Mouse (Mus musculus): ENCODE measurements around the gene Togaram2.
"Not testable (repeated sequence)": the region's sequence is repeated elsewhere in the genome, so short reads cannot be mapped to it uniquely, and the experiment has no call there.

The Togaram2 gene

DNA sequence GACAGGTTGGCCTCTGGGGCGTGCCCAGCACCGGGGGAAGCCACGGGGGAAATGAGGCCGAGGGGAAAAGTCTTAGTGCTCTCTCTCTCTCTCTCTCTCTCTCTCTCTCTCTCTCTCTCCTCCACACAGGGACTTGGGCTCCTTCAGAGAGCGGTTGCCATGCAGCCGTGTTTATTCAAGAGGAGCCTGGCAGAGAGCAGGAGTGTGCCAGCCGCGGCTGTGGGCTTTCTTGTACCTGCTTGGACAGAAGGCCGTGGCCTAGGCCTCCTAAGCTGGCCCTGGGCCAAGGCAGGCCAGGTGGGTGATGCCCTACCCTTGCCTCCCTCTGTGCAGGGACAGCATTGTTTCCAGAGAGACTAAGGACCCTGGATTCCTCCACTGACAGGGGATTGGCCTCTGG, at the start of gene Togaram2:
Togaram2 (plus strand) TSS at position 170 of the 400 bp plus-strand sequence.
- no peak for DNase-seq (ENCODE audit: low read depth, low spot score)

DNA sequence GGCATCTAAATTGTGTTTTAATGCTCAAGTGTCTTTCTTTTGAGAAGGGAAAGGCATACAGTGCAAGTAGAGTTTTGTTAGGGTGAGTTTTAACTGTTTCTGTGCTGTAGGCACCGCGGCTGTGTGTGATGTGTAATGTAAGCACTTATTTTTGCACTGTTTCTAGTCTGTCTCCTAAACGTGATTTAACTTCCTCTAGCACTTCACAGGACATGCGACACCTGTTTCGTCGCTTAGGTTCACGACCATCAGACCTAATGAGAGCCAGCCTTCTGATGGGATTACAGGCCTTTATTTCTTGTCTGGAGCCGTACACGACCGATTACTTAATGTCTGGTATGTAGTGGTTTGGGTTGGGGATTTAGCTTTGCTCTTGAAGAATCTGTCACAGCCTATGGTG, 41.3 kb upstream of the Togaram2 start:
- DNase-seq (ENCODE audit: low read depth, low spot score): no peak

DNA sequence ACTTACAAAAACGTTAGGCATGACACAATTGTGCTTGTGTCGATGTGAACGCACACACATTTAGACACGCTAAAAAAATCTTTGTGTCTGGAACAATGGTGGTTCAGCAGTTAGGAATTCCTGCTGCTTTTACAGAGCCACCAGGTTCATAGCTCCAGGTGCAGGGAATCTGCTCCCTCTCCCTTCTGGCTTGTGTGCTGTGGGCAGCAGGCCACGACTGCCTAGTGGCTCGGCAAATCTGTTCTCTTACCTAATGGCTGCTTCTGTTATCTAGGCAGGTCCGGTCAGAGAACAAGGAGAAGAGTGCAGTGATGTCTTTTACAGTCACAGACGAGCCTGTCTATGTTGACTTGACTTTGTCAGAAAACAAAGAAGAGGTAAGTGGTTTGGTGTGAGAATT, 39.7 kb upstream of the Togaram2 start:
- no peak for DNase-seq (ENCODE audit: low read depth, low spot score)

DNA sequence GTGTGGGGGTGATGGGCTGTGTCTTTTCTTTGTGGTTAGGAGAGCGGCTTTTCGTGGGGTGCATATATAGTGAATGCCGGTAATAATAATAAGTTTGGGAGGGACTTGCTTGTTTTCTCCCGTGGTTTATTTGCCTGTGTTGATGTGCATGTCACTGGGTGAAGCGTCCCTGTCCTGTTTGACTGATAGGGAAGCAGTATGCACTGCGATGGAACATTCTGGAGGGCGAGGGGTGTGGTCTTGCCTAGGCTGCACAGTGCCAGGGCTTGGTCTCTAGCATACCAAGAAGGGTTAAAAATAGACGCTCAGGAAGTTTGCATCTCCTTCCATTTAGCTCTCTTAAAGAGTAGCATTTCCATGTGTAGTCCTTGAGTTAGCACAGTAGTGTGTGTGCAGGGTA, 36.3 kb upstream of the Togaram2 start:
- DNase-seq (ENCODE audit: low read depth, low spot score): no peak

DNA sequence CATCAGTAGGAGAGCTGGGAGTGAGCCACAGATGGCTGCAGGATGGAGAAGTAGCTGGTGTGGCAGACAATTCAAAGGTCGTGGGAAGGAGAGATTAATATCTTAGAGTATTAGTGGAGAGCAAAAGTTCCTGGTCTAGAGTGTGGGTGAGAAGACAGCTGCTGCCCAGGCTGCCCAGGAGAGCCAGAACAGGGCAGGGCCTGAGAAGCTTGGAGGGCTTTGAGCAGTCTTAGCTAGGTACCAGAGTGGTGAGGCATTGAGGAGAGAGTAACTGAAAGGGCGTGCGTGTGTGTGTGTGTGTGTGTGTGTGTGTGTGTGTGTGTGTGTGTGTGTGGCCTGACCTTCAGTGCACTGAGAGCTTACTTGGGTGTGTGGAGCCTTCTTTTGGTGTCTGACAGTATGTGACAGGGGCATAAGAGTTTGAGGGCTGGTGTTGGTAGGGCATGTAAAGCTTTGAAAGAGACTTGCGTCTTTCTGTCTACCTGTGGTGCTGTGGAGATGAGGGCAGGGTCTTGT, 35.3 kb upstream of the Togaram2 start:
- DNase-seq (ENCODE audit: low read depth, low spot score): no peak

DNA sequence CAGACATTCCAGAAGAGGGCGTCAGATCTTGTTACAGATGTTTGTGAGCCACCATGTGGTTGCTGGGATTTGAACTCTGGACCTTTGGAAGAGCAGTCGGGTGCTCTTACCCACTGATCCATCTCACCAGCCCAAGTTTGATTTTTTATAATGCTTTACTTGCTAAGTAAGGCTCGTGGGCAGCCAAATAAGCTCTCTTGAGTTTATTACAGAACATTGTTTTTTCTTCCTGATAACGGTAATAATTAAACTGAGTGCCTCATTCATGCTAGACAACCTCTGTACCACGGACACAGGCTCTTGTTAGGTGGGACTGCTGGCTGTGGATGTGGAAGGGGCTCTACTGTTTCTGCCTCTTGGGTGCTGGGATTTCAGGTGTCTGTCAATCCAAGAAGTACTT, 34.0 kb upstream of the Togaram2 start:
- DNase-seq (ENCODE audit: low read depth, low spot score): not testable (repeated sequence)

DNA sequence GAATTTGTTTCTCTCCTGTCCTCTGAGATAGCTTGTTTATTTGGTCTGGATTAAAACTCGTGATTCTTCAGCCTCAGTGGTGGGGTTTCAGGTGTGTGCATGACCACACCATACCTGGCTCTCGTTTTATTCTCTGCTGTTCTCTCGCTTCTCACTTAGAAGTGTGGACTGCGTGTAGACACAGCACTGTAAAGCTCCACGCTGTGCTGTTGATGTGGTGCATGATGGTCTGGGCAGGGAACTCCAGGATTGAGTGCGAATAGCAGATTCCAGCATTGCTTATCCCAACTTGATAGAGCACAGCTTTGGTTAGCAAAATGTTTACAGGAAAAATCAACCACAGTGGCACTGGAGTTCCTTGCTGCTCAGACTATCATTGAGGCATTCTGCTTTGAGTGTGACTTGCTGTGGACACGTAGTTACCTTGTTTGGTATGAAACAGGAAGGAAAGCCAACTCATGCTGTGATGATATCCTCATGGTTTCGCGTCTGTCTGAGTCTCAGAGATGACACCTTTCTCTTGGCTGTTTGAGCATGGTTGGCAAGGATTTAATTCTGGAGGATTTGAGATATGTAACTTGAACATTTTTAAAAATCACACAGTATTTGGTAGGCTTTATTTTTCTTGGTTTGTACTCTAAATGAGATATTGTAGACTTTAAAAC, 32.5 kb upstream of the Togaram2 start:
- no peak for DNase-seq (ENCODE audit: low read depth, low spot score)

DNA sequence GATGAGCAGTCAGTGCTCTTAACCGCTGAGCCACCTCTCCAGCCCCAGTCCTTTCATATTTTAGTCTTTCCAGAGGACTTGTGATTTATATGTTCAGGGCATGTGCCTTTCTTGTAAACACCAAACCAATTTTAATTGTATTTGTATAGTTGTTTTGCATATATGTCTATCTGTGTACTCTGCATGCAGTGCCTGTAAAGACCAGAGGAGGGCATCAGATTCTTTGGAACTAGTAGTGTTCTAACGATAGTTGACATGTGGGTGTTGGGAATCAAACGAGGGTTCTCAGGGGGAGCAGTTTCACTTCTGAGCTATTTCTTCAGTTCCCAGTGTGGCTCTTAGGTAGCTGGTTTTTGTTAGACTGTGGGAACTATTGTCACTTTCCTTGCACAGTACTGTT, 30.9 kb upstream of the Togaram2 start:
- DNase-seq (ENCODE audit: low read depth, low spot score): no peak

DNA sequence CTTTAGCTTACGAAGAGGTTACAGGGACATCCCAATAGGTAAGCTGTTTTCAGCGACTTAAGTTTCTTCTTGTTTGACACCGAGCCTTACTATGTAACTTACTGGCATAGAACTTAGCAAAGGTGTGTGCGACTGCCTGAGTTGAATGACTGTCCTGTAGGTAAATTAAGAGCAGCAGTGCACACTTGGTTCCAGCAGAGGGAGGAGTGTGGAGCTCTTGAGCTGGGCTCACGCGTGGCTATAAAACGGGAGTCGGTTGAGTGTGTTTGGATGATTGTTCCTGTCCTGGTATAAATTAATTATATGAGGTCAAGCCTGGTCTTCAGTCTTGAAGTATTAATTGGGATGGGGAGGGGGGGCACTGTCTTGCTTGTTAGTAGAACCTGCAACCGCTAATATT, 23.1 kb upstream of the Togaram2 start:
- DNase-seq (ENCODE audit: low read depth, low spot score): no peak

DNA sequence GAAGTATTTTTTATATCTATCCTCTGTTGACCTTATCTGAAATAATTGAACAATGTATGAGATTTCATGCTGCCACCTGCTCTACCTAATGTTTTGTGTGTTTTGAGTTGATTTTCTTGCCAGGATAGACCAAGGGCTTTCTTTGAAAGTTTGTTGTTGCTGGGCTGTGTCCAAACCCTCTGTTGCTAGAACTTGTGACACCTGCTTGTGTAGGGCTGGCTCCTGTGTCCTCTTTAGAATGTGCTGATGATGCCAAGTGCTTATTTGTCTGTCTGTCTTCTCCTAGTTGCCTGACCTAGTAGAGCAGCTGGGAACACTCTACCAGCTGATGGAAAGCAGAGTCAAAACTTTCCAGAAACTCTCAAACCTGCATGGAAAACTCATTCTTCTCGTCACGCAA, 20.6 kb upstream of the Togaram2 start:
- DNase-seq (ENCODE audit: low read depth, low spot score): no peak

DNA sequence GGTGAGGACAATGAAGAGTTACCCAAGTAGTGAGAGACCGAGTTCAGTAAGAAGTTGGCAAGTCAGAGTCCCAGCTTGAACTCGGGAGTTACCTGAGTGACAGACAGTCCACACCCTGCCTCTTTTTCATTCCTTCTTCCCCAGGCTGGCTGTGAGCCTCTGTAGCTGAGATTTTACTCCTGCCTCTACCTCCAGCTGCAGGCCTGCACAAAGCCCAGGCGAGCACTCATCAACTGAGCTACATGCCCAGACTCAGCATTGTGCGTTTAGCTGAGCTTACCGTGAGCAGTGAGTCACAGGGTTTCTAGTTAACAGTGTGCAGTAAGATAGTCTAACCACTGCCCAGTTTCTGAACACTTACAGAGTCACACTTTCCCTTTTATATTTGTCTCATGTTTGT, 20.1 kb upstream of the Togaram2 start:
- no peak for DNase-seq (ENCODE audit: low read depth, low spot score)

DNA sequence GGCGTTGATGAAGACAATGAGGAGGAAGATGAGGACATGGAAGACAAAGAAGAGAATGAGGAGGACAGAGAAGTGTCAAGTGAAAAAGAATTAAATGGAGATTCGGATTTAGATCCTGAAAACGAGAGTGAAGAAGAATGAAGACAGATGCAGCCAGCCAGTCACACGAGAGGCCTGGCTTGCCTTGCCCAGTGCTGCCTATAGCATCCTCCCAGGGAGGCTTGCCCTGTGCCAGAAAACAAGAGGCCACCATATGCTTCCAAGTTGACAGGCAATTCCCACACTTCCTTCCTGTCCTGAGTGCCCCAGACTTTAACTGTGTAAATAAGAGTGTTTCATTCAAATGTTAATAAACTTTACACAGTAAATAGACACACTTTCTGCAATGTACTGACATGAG, 15.5 kb upstream of the Togaram2 start:
- DNase-seq (ENCODE audit: low read depth, low spot score): no peak

DNA sequence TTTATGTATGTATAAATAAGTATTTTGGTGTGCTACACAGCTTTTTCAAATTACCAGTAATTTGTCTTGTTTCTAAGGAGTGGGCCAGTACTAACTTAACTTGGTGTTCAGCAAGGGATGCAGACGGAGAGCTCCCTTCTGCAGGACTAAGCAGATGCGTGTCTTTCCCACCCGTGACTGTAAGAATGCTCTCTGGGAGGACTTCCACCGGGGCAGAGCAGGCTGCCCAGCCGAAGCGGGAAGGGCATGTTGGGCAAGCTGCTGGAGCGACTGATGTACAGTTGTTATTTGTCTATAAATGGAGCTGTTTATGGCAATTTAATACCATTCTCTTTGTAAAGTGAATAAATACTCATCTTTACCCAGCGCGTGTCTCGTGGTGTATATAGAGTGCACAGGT, 14.4 kb upstream of the Togaram2 start:
- no peak for DNase-seq (ENCODE audit: low read depth, low spot score)

DNA sequence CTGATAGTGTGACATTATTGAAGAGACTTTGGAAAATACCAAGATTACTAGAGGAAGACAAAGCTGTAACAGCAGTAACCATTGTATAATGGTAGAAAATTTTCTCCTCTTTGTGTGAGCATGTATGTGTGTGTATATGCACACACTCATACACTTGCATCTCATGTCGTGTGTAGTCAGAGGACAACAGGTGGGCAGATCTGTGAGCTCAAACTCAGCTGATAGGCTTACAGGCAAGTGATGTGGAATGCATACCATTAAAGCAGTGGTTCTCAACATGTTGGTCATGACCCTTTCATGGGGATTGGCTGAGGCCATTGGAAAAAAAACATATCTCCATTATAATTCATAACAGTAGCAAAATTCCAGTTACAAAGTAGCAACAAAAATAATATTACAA, 12.7 kb upstream of the Togaram2 start:
- DNase-seq (ENCODE audit: low read depth, low spot score): no peak

DNA sequence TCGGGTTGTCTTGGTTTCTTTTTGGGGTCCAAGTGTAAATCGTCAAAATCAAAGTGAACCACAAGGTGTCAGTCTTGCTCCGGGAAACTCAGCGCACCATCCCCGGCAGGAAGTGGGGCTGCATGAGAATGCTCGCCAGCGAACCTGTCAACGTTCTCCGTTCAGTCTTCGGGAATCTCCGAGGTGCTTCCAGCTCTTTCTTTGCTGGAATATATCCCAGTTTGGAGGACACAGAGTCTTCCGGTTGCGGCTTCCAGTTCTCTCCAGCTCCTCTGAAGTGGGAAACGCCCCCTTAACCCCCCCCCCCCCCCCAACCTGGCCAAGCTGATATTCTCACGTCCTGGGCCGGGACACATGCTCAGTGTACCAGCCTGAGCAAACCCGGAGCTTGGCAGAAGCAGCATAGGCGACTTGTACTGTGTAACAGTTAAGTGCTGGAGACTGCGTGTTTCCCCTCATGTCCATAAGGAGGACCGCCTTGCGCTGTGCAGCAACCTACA, 10.3 kb upstream of the Togaram2 start:
- peak; percentile 64 for DNase-seq (ENCODE audit: low read depth, low spot score)

DNA sequence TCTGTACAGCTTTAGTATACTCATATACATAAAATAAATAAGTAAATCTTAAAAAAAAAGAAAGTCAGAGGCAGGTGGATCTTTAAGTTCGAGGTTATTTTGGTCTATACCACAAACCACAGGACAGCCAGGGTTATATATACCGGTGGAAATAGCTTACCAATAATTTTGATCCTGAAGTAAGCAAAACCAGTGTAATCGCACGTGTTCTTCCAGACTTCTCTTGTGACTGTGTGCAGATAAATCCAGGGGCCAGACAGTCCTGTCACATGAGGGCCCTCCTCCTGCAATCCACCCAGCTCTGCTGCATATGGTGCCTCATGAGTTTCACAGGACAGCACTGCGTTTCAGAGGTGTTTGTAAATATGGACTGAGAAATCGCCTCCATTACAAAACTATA, 9.6 kb upstream of the Togaram2 start:
- DNase-seq (ENCODE audit: low read depth, low spot score): no peak

DNA sequence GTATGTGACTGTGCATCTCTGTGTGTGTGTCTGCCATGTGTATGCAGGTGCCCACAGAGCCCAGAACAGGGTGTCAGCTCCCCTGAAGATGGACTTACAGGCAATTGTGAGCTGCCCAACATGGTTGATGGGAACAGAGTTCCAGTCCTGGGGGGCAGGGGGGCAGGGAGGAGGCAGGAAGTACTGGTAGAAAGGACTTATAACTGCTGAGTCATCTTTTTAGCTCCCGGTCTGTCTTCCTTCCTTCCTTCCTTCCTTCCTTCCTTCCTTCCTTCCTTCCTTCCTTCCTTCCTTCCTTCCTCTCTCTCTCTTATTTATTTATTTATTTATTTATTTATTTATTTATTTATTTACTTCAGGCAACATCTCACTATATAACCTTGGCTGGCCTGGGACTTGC, 8.9 kb upstream of the Togaram2 start:
- no peak for DNase-seq (ENCODE audit: low read depth, low spot score)

DNA sequence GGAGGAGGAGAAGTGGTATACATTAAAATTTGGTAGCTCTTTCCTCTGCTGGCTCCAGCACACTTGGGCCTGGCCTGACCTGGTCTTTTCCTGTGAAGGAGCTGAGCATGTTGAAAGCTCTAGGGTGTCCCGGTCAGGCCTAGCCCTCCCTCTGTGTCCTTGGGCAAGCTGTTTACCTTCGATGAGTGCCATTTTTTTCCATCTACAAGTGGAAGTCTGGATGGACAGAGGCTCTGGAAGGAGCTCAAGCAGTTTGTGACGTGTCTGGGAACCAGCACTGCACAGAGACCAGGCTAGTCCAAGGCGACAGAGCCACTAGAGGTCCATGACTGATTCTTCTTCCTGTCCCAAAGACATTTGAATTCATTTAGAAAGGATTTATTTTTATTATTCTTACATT, 7.9 kb upstream of the Togaram2 start:
- DNase-seq (ENCODE audit: low read depth, low spot score): no peak

DNA sequence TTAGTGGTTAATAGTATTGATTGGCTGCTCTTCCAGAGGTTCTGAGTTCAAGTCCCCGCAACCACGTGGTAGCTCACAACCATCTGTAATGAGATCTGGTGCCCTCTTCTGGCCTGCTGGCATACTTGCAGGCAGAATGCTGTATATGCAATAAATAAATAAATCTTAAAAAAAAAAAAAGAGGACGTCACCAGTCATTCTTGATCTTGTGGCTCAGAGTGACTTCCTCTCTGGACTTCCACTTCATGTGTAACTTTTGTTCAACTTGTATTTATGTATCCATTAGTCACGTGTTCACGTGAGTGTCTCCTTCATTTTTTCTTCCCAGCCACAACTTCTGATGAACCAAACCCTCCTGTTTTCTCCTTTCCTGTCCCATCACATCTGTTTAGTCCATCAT, 3.5 kb upstream of the Togaram2 start:
- DNase-seq (ENCODE audit: low read depth, low spot score): no peak

DNA sequence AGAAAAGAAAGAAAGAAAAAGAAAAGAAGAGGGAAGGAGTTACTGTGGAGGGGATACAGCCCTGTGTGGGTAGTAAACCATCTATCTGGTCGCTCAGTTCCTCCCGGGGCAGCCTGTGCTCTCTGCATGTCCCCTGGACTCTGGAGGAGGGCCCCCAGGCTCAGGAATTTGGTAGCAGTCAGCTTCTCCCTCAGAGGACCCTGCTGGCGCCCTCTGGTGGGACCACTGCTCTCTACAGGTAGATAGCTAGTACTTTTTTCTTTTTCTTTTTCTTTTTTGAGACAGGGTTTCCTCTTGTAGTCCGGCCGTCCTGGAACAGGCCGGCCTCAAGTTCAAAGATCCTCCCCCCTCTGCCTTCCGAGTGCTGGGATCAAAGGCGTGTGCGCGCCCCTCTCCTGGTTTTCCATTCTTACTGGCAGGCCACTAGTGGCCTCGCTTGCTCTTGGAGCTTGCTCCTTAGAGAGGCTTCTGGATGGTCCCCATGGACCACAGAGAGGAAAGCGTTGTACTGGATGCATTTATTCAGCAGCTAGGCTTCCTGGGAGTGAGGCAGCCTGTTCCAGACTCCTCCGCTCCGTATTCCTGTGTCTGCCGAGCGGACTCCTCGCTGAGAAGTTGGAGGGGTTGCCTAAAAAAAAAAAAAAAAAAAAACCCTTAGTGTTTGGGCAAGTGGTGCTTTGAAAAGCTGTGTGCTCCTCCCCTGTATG, 1.1 kb upstream of the Togaram2 start:
- DNase-seq (ENCODE audit: low read depth, low spot score): no peak

DNA sequence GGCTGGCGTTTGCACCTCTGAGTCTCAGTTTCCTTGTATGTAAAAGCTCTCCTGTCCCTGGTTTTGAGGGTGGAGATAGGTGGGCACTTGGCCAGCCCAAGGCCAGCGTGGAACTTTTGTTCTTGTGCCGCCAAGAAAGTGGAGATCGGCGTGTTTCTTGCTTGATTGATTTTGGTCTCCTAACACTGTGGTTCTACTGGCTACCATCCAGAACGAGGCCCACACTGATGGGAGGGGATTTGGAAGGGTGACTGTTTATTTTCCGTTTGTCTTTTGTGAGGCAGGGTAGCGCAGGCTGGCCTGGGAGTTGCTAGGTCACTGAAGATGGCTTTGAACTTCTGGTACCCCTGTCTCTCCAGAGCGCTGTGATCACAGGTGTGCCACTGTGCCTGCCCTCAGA, 875 bp downstream of the Togaram2 start:
- no peak for DNase-seq (ENCODE audit: low read depth, low spot score)

DNA sequence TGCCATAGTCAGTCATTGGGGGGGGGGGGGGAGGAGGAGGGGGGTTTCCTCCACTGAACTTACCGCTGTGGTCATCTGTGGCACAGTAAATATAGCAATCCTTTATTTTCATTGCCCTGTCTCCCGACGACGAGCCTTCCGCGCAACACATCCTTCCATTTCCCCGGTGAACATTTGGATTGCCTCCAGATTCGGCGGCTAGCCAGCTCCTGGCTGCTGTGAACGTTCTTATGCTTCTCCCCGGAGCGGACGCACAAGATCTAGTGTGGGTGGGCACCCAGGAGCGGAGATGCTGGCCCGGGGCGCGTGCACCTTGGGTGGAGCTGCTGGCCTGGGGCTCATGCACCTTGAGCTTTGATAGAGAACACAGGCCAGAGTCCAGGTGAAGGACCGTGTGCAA, 1.8 kb downstream of the Togaram2 start:
- DNase-seq (ENCODE audit: low read depth, low spot score): no peak

DNA sequence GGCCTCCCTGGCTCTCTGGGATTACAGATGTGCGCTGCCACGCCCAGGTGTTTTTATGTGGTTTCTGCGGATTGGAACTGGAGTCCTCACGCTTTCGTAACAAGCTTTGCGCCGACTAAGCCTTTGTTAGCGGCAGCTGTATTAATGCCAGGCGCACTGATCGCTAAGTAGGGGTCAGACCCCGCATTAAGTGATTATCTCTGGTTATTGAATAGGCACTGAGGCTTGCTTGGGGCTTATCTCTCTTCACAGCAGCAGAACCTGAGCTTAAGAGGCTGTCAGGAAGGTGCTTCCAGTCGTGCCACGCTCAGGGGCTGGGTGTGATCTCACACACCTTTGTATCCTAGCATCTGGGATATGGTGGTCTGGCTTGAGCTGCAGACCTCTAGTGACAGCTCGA, 8.6 kb downstream of the Togaram2 start:
- peak; percentile 71 for DNase-seq (ENCODE audit: low read depth, low spot score)
